Mouse (Mus musculus) embryonic facial prominence, embryonic 13.5 days (tissue): ENCODE data around the gene Ezh2. TPM values are rescaled to one million over a fixed set of nuclear protein-coding genes. Genes with fewer than 3 reads are reported as not detected.
A peak's percentile ranks its signal among the peaks of the same experiment; 100 is the strongest.
"Not testable (repeated sequence)": the region's sequence is repeated elsewhere in the genome, so short reads cannot be mapped to it uniquely, and the experiment has no call there.

Experiments
- ATAC-seq: fragments of 200-750 bp; cut with Nextera tagmentation; 2 replicates; pipeline ENCODE4 v1.8.0; 2017; ENCODE audit warnings: low read depth; ENCODE audit not compliant: insufficient number of reproducible peaks, insufficient read depth, low FRiP score, low TSS enrichment
- H3K27ac ChIP-seq: fragments of 300-500 bp; sonication (generic); 2 replicates; pipeline ENCODE4 v1.5.1; 2015; ENCODE audit warnings: moderate library complexity, mild to moderate bottlenecking, inconsistent platforms
- H3K27me3 ChIP-seq: fragments of 300-500 bp; sonication (generic); 2 replicates; pipeline ENCODE4 v1.6.1; 2015; ENCODE audit warnings: mild to moderate bottlenecking, inconsistent platforms
- H3K36me3 ChIP-seq: fragments of 300-500 bp; sonication (generic); 2 replicates; pipeline ENCODE4 v1.6.1; 2015; ENCODE audit warnings: mild to moderate bottlenecking, inconsistent platforms
- H3K4me1 ChIP-seq: fragments of 300-500 bp; sonication (generic); 2 replicates; pipeline ENCODE4 v1.6.1; 2015; ENCODE audit warnings: inconsistent platforms
- H3K4me2 ChIP-seq: fragments of 300-500 bp; sonication (generic); 2 replicates; pipeline ENCODE4 v1.6.1; 2015; ENCODE audit warnings: moderate library complexity, mild to moderate bottlenecking, inconsistent platforms
- H3K4me3 ChIP-seq: fragments of 300-500 bp; sonication (generic); 2 replicates; pipeline ENCODE4 v1.5.1; 2015; ENCODE audit warnings: mild to moderate bottlenecking, inconsistent platforms
- H3K9ac ChIP-seq: fragments of 300-500 bp; sonication (generic); 2 replicates; pipeline ENCODE4 v1.6.1; 2015; ENCODE audit warnings: mild to moderate bottlenecking, inconsistent platforms
- H3K9me3 ChIP-seq: fragments of 300-500 bp; sonication (generic); 2 replicates; pipeline ENCODE4 v1.6.1; 2016; ENCODE audit warnings: inconsistent platforms
- WGBS: fragments of 180-500 bp; shearing (Covaris S2); methylation state at CpG from one replicate; pipeline ENCODE4 v1.1.7; 2015; ENCODE audit warnings: mixed read lengths; 5-methylcytosine and 5-hydroxymethylcytosine counted together
- polyA plus RNA-seq: library from polyadenylated mRNA; unstranded; fragments of >200 nt; fragmentation: Nextera tagmentation; extraction: Ambion mirVana; gene quantifications from 2 replicates; pipeline ENCODE4 v1.2.1, GENCODE M21; 2015

Gene Ezh2
- polyA plus RNA-seq: 151 and 152 TPM in 2 replicates

DNA sequence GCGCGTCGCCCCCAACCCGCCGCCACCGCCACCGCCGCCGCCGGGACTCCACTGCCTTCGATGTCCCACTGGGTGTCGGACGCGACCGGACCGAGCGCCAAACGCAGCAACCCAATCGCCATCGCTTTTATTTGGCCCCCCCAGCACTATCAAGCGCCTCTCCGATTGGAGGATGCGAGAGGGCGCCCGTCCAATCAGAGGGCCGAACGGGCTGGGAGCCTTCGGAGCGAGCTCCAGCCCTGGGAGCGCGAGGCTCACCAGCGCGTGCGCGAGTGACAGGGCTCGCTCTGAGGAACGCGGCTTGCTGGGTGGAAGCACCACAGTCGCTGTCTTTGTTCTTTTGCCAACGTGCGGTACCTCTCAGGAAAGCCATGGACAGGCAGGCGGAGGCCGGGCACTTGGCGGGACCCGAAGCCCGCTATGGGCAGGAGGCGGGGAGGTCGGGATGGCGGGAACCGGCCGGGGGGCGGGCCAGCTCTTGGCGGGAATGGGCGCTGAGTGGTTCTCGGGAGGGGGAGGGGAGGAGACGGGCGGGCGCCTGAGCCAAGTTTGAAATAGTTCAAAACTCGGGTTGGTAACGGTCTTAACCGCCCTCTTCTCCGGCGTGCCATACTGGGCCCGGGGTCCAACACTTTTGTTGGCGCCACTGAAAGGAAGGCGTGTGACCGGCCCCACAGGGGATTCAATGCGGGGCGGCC is at the start of gene Ezh2:
TSS of gene Ezh2 (minus strand) at position 416 of the 698 bp plus-strand sequence.
- ATAC-seq: peak; percentile 98
- peak within 1 kb of the TSS; percentile 91 for H3K4me3 ChIP-seq
- H3K4me2 ChIP-seq: peak within 1 kb of the TSS; percentile 76
- no peaks in the 10 kb centered on the region for H3K27me3 ChIP-seq
- H3K36me3 ChIP-seq: no peaks in the 10 kb centered on the region
- H3K27ac ChIP-seq: peak within 1 kb of the TSS; percentile 99
- WGBS: under 1% methylated on average over 69 of the region's 69 CpGs
- 0 out of 2 replicates have a peak, but pooled peaks cover 8% of the 10 kb centered on the region for H3K4me1 ChIP-seq
- H3K9ac ChIP-seq: peak within 1 kb of the TSS; percentile 100
- H3K9me3 ChIP-seq: no peaks in the 10 kb centered on the region

DNA sequence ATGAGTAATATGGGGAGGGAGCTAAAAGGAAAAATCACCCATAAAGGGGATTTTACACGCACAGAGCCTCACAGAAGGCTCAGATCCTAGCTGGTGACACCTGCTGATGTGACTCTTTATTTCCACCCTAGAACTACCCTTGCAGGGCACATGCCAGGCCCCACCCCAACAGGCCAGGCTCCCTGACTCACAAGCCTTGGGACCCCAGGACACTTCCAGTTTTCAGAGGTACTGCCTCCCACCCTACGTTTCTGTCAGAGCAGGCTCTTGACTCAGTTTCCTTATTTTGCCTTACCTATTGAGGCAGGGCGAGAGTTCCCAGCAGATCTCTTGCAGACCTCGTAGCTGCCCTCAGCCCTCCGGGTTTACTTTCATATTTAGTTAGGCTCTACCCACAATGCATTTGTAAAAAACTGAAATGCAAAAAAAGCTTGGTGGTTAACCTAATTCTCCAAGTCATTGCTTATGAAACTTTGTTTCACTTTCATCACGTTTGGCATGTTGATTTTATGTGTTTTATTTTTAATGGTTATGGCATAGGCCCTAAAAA is 41.5 kb upstream of the Ezh2 start:
- Histone ChIP-seq H3K36me3 (no peaks in the 10 kb centered on the region), H3K9me3 (no peaks in the 10 kb centered on the region), H3K27ac (no peak overlapping the region), H3K4me2 (no peak overlapping the region), H3K27me3 (no peaks in the 10 kb centered on the region), H3K9ac (no peak overlapping the region), H3K4me1 (no peaks in the 10 kb centered on the region), H3K4me3 (no peak overlapping the region)
- WGBS: 63% methylated on average over 6 of the region's 6 CpGs
- no peak for ATAC-seq

DNA sequence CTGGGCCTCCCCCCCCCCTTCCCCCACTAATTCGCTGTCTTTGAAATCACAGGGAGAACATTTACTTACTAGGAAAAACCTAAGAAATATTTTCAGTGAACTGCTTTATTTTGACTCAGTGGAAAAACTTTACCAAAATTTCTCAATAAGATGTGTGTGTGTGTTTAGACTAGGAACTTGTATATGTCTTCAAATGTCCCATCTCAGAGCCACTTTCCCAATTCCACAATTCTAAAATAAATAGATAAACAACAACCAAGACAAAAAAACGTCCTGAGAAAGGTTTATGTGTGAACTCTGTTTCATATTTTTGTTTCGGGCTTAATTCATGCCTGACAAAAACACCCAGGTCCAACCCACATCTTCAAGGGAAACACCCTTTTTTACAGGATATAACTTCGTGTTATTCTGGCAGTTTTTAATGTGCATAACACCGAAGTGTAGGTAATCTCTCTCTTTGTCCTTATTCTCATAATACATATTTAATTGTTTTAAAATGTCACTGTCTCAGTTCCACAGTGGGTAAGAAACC is 40.9 kb upstream of the Ezh2 start:
- Histone ChIP-seq H3K4me2 (no peak overlapping the region), H3K9ac (no peak overlapping the region), H3K4me3 (no peak overlapping the region), H3K4me1 (no peaks in the 10 kb centered on the region), H3K27me3 (no peaks in the 10 kb centered on the region), H3K36me3 (no peaks in the 10 kb centered on the region), H3K9me3 (no peaks in the 10 kb centered on the region), H3K27ac (no peak overlapping the region)
- WGBS: 73% methylated on average over 5 of the region's 5 CpGs
- no peak for ATAC-seq

DNA sequence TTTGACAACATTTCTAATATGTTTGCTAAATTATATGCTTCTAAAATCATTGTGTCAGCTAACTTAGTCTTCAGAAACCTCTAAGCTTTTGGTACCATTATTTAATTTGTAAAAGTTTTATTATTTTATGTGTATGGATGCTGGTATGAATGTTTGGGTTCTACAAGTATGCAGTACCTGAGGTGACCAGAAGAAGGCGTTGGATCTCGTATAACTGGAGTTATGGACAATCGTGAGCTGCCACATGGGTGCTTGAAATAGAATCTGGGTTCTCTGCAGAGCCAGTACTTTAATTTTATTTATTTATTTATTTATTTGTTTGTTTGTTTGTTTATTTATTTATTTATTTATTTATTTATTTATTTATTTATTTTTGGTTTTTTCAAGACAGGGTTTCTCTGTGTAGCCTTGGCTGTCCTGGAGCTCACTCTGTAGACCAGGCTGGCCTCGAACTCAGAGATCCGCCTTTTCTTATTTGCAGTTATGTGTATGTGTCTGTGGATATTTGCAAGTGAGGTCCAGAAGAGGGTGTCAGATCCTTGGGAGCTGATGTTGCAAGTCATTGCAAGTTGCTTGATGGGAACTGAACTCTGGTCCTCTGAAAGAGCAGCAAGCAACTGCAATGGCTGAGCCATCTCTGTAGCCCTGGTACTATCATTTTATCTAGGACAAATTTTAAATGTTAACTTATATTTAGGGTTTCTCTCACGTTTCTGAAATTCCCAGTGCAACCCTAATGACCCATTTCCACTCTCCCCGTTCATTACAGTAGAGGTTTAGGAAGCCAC is 40.3 kb upstream of the Ezh2 start:
- H3K27me3 ChIP-seq: no peaks in the 10 kb centered on the region
- no peak overlapping the region for H3K27ac ChIP-seq
- 71% methylated on average over 7 of the region's 7 CpGs for WGBS
- H3K4me3 ChIP-seq: no peak overlapping the region
- no peaks in the 10 kb centered on the region for H3K4me1 ChIP-seq
- H3K9ac ChIP-seq: no peak overlapping the region
- H3K9me3 ChIP-seq: no peaks in the 10 kb centered on the region
- no peak for ATAC-seq
- no peaks in the 10 kb centered on the region for H3K36me3 ChIP-seq
- H3K4me2 ChIP-seq: no peak overlapping the region

DNA sequence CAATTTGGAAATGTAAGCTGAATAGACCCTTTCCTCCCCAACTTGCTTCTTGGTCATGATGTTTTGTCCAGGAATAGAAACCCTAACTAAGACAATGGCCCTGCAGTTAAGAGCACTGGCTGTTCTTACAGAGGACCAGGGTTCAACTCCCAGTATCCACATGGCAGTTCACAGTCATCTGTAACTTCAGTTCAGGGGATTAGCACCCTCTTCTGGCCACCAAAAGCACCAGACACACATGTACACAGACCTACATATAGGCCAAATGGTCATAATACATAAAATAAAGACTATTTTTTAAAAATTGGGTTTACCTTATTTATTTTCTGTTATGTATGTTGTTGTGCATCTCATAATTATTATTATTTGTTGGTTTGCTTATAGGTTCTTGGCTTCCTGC is 38.3 kb upstream of the Ezh2 start:
- Histone ChIP-seq H3K36me3 (no peaks in the 10 kb centered on the region), H3K27me3 (no peaks in the 10 kb centered on the region)
- no peak for ATAC-seq

DNA sequence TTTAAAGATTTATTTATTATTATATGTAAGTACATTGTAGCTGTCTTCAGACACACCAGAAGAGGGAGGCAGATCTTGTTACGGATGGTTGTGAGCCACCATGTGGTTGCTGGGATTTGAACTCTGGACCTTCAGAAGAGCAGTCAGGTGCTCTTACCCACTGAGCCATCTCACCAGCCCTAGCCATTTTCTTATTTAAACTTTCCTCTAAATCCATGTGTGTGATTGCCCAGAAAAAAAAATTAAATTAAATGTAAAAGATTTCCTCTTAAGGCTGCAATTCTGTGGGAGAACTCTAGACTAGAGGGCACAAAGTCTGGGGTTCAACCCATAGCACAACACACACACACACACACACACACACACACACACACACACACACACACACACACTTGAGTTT is 34.9 kb upstream of the Ezh2 start:
- H3K9me3 ChIP-seq, H3K4me3 ChIP-seq, H3K27ac ChIP-seq, ATAC-seq, H3K4me1 ChIP-seq, H3K4me2 ChIP-seq, H3K36me3 ChIP-seq, H3K27me3 ChIP-seq, H3K9ac ChIP-seq: not testable (repeated sequence)
- 82% methylated on average over 1 of the region's 1 CpGs for WGBS

More for the DNA sequence above, 38.3 kb upstream of the Ezh2 start:
- Histone ChIP-seq H3K4me3 (no peak overlapping the region), H3K4me2 (no peak overlapping the region), H3K9me3 (no peaks in the 10 kb centered on the region), H3K27ac (no peak overlapping the region), H3K9ac (no peak overlapping the region), H3K4me1 (no peaks in the 10 kb centered on the region)

DNA sequence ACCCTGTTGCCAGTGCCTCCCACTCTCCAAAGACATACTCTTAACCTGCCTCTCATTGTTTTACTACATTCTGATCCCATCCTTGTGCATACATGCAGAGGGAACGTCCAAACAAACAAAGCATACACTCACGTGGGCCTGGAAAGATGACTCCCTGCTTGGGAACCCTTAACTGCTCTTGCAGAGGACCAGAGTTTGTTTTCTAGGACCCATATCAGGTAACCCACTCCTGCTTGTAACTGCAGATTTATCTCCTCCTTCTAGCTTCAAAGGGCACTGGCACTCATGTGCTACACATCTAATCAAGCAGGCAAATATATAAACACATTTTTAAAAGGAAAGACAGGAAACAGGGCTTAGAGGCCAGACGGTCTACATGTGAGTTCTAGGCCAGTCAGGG is 32.8 kb upstream of the Ezh2 start:
- no peaks in the 10 kb centered on the region for H3K4me1 ChIP-seq
- no peak overlapping the region for H3K4me3 ChIP-seq

DNA sequence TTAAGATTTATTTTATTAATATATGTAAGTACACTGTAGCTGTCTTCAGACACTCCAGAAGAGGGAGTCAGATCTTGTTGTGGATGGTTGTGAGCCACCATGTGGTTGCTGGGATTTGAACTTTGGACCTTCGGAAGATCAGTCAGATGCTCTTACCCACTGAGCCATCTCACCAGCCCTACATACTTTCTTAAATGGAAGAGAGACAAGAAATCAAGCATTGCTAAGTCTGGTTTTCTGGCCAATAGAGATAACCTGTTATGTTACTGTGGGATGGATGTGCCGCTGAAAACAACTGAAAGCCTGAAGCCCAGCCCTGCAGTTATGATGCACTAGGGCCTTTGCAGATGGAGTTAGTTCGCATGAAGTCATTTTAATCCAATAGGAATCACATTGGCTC is 31.8 kb upstream of the Ezh2 start:
- not testable (repeated sequence) for H3K4me1 ChIP-seq, H3K27me3 ChIP-seq, H3K9ac ChIP-seq, ATAC-seq, H3K4me3 ChIP-seq, H3K9me3 ChIP-seq, H3K4me2 ChIP-seq, H3K27ac ChIP-seq, H3K36me3 ChIP-seq
- WGBS: 80% methylated on average over 3 of the region's 3 CpGs

More for the DNA sequence above, 32.8 kb upstream of the Ezh2 start:
- 44% methylated on average over 3 of the region's 3 CpGs for WGBS
- no peaks in the 10 kb centered on the region for H3K9me3 ChIP-seq
- no peaks in the 10 kb centered on the region for H3K27me3 ChIP-seq
- no peak overlapping the region for H3K9ac ChIP-seq
- H3K4me2 ChIP-seq: no peak overlapping the region
- H3K27ac ChIP-seq: no peak overlapping the region
- ATAC-seq: no peak
- no peaks in the 10 kb centered on the region for H3K36me3 ChIP-seq

DNA sequence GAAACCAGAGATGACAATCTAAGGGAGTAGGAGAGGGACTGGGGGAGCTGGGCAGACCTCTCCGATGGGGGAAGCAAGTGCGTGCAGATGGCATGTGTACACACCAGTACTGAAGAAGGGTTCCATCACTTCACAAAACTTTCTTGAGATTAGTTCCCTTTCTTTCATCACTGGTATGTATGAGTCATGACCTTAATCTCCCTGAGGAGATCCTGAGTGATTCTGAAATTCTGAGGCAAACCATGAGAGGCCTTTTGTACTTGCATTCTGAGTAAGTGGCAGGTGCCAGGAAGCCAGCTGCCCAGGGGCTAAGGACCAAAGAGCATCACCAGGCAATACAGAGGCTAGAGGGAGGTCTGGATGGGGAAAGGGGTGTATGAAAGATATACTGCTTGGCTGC is 25.9 kb upstream of the Ezh2 start:
- H3K9me3 ChIP-seq: no peaks in the 10 kb centered on the region
- H3K4me3 ChIP-seq: no peak overlapping the region
- no peaks in the 10 kb centered on the region for H3K36me3 ChIP-seq
- H3K4me1 ChIP-seq: no peaks in the 10 kb centered on the region
- WGBS: 80% methylated on average over 2 of the region's 2 CpGs
- no peaks in the 10 kb centered on the region for H3K27me3 ChIP-seq
- H3K27ac ChIP-seq: no peak overlapping the region
- H3K9ac ChIP-seq: no peak overlapping the region
- no peak for ATAC-seq
- no peak overlapping the region for H3K4me2 ChIP-seq

DNA sequence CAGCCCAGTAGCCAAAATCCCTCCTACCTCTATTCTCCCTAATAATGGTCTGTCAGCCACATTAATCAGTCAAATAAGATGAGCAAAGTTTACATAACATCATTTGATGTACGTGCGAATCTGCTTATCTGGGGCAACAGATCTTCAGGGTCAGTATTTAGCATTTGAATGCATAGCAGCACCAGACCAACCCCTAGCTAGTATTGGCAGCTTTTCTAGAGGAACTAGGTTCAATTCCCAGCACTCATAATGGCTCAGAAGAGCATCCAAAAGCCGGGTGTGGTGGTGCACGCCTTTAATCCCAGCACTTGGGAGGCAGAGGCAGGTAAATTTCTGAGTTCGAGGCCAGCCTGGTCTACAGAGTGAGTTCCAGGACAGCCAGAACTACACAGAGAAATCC is 13.2 kb upstream of the Ezh2 start:
- ATAC-seq: not testable (repeated sequence)
- 66% methylated on average over 5 of the region's 5 CpGs for WGBS

DNA sequence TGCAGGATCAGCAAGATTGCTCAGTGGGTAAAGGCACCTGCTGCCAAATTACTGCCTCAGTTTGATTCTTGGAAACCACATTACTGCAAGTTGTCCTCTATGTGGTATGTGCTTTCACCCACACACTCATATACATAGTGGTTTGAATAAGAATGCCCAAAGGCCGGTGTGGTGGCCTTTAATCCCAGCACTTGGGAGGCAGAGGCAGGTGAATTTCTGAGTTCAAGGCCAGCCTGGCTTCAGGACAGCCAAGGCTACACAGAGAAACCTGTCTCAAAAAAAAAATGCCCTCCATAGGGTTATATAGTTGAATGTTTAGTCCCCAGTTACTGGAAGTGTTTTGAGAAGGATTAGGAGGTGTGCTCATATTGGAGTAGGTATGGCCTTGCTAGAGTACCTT is 6.8 kb upstream of the Ezh2 start:
- Histone ChIP-seq H3K36me3 (no peaks in the 10 kb centered on the region), H3K4me2 (no peak overlapping the region), H3K4me1 (no peaks in the 10 kb centered on the region), H3K27me3 (no peaks in the 10 kb centered on the region), H3K27ac (no peak overlapping the region), H3K4me3 (no peak overlapping the region), H3K9me3 (no peaks in the 10 kb centered on the region), H3K9ac (no peak overlapping the region)
- WGBS: 73% methylated on average over 1 of the region's 1 CpGs
- no peak for ATAC-seq

More for the DNA sequence above, 13.2 kb upstream of the Ezh2 start:
- H3K36me3 ChIP-seq, H3K4me1 ChIP-seq, H3K9ac ChIP-seq, H3K27me3 ChIP-seq, H3K4me2 ChIP-seq, H3K9me3 ChIP-seq, H3K4me3 ChIP-seq, H3K27ac ChIP-seq: not testable (repeated sequence)
